Mouse (Mus musculus): ENCODE results near the gene Gm11444. TPM values are rescaled to one million over a fixed set of nuclear protein-coding genes. Genes with fewer than 3 reads are reported as not detected.

Gm11444 gene
- polyA plus RNA-seq, 1 experiment from 2014 or later = not detected

- H3K4me3 ChIP-seq (ENCODE audit: low read length) = no peak overlapping the region
- no peak overlapping the region for H3K4me2 ChIP-seq (ENCODE audit: low read depth, low read length)
- no peak overlapping the region for H3K9ac ChIP-seq (ENCODE audit: low read length)
- ATAC-seq (ENCODE audit: low read depth) = no peak
- 57% methylated on average over 4 of the region's 4 CpGs for WGBS
- peak overlapping the region; percentile 0; the same call in 1 of the 2 replicates for H3K27ac ChIP-seq (ENCODE audit: low read length)
- no peaks in the 10 kb centered on the region for H3K36me3 ChIP-seq (ENCODE audit: control insufficient read depth, insufficient read depth, low read length)
- H3K27me3 ChIP-seq (ENCODE audit: control insufficient read depth, insufficient read depth, low read depth, low read length) = peaks cover 31% of the 10 kb centered on the region
- peaks cover 3% of the 10 kb centered on the region; the same call in 1 of the 2 replicates for H3K4me1 ChIP-seq (replicated peaks; ENCODE audit: control insufficient read depth, insufficient read depth, low read length)
- H3K9me3 ChIP-seq (ENCODE audit: control insufficient read depth, low read length) = no peaks in the 10 kb centered on the region
Measured at GRCm38 (mm10) chr11:85884498-85884897, 34.4 kb upstream of the Gm11444 start.

GRCm38 (mm10) chr11:85876059-85876788 lies 26.1 kb upstream of the Gm11444 start:
- no peak overlapping the region for H3K27ac ChIP-seq (ENCODE audit: low read length)
- no peak overlapping the region for H3K4me3 ChIP-seq (ENCODE audit: low read length)
- H3K4me1 ChIP-seq (replicated peaks; ENCODE audit: control insufficient read depth, insufficient read depth, low read length) = no peaks in the 10 kb centered on the region
- H3K36me3 ChIP-seq (ENCODE audit: control insufficient read depth, insufficient read depth, low read length) = no peaks in the 10 kb centered on the region
- no peak for ATAC-seq (ENCODE audit: low read depth)
- H3K4me2 ChIP-seq (ENCODE audit: low read depth, low read length) = no peak overlapping the region
- H3K27me3 ChIP-seq (ENCODE audit: control insufficient read depth, insufficient read depth, low read depth, low read length) = no peaks in the 10 kb centered on the region
- WGBS = 67% methylated on average over 24 of the region's 24 CpGs
- no peak overlapping the region for H3K9ac ChIP-seq (ENCODE audit: low read length)
- no peaks in the 10 kb centered on the region for H3K9me3 ChIP-seq (ENCODE audit: control insufficient read depth, low read length)

GRCm38 (mm10) chr11:85864363-85864762 lies 14.2 kb upstream of the Gm11444 start:
- H3K27ac ChIP-seq (ENCODE audit: low read length) = no peak overlapping the region
- no peak overlapping the region for H3K4me3 ChIP-seq (ENCODE audit: low read length)
- H3K36me3 ChIP-seq (ENCODE audit: control insufficient read depth, insufficient read depth, low read length) = no peaks in the 10 kb centered on the region
- no peak overlapping the region for H3K9ac ChIP-seq (ENCODE audit: low read length)
- no peaks in the 10 kb centered on the region for H3K9me3 ChIP-seq (ENCODE audit: control insufficient read depth, low read length)
- no peaks in the 10 kb centered on the region for H3K4me1 ChIP-seq (replicated peaks; ENCODE audit: control insufficient read depth, insufficient read depth, low read length)
- H3K4me2 ChIP-seq (ENCODE audit: low read depth, low read length) = no peak overlapping the region
- no peaks in the 10 kb centered on the region for H3K27me3 ChIP-seq (ENCODE audit: control insufficient read depth, insufficient read depth, low read depth, low read length)
- 37% methylated on average over 7 of the region's 7 CpGs for WGBS
- ATAC-seq (ENCODE audit: low read depth) = no peak

- H3K4me3 ChIP-seq (ENCODE audit: low read length) = no peak overlapping the region
- H3K9me3 ChIP-seq (ENCODE audit: control insufficient read depth, low read length) = no peaks in the 10 kb centered on the region
- ATAC-seq (ENCODE audit: low read depth) = no peak
- no peaks in the 10 kb centered on the region for H3K36me3 ChIP-seq (ENCODE audit: control insufficient read depth, insufficient read depth, low read length)
- no peaks in the 10 kb centered on the region for H3K27me3 ChIP-seq (ENCODE audit: control insufficient read depth, insufficient read depth, low read depth, low read length)
- no peak overlapping the region for H3K4me2 ChIP-seq (ENCODE audit: low read depth, low read length)
- no peak overlapping the region for H3K27ac ChIP-seq (ENCODE audit: low read length)
- no peaks in the 10 kb centered on the region for H3K4me1 ChIP-seq (replicated peaks; ENCODE audit: control insufficient read depth, insufficient read depth, low read length)
- 35% methylated on average over 6 of the region's 6 CpGs for WGBS
- no peak overlapping the region for H3K9ac ChIP-seq (ENCODE audit: low read length)
Measured at GRCm38 (mm10) chr11:85857997-85858698, 8.0 kb upstream of the Gm11444 start.

- no peaks in the 10 kb centered on the region for H3K9me3 ChIP-seq (ENCODE audit: control insufficient read depth, low read length)
- H3K4me1 ChIP-seq (replicated peaks; ENCODE audit: control insufficient read depth, insufficient read depth, low read length) = peaks cover 6% of the 10 kb centered on the region
- H3K36me3 ChIP-seq (ENCODE audit: control insufficient read depth, insufficient read depth, low read length) = no peaks in the 10 kb centered on the region
- ATAC-seq (ENCODE audit: low read depth) = no peak
- H3K27me3 ChIP-seq (ENCODE audit: control insufficient read depth, insufficient read depth, low read depth, low read length) = no peaks in the 10 kb centered on the region
- H3K9ac ChIP-seq (ENCODE audit: low read length) = no peak overlapping the region
- H3K27ac ChIP-seq (ENCODE audit: low read length) = no peak overlapping the region
- H3K4me2 ChIP-seq (ENCODE audit: low read depth, low read length) = no peak overlapping the region
- 31% methylated on average over 6 of the region's 6 CpGs for WGBS
- no peak overlapping the region for H3K4me3 ChIP-seq (ENCODE audit: low read length)
Measured at GRCm38 (mm10) chr11:85850758-85851157, 625 bp upstream of the Gm11444 start.

GRCm38 (mm10) chr11:85849037-85849436 lies 1.1 kb downstream of the Gm11444 start:
- WGBS = 1% methylated on average over 21 of the region's 21 CpGs
- Histone ChIP-seq H3K4me2 (ENCODE audit: low read depth, low read length) (peak overlapping the region; percentile 65), H3K27me3 (ENCODE audit: control insufficient read depth, insufficient read depth, low read depth, low read length) (peaks cover 2% of the 10 kb centered on the region; the same call in 1 of the 2 replicates), H3K4me3 (ENCODE audit: low read length) (peak overlapping the region; percentile 39), H3K9me3 (ENCODE audit: control insufficient read depth, low read length) (no peaks in the 10 kb centered on the region), H3K4me1 (replicated peaks; ENCODE audit: control insufficient read depth, insufficient read depth, low read length) (peaks cover 10% of the 10 kb centered on the region), H3K9ac (ENCODE audit: low read length) (peak overlapping the region; percentile 59), H3K36me3 (ENCODE audit: control insufficient read depth, insufficient read depth, low read length) (no peaks in the 10 kb centered on the region), H3K27ac (ENCODE audit: low read length) (peak overlapping the region; percentile 67)
- peak; percentile 5; the same call in 1 of the 2 replicates for ATAC-seq (ENCODE audit: low read depth)

- Histone ChIP-seq H3K4me3 (ENCODE audit: low read length) (no peak overlapping the region), H3K4me2 (ENCODE audit: low read depth, low read length) (no peak overlapping the region), H3K27ac (ENCODE audit: low read length) (peak overlapping the region; percentile 96), H3K4me1 (replicated peaks; ENCODE audit: control insufficient read depth, insufficient read depth, low read length) (peaks cover 20% of the 10 kb centered on the region), H3K36me3 (ENCODE audit: control insufficient read depth, insufficient read depth, low read length) (no peaks in the 10 kb centered on the region), H3K9me3 (ENCODE audit: control insufficient read depth, low read length) (no peaks in the 10 kb centered on the region), H3K27me3 (ENCODE audit: control insufficient read depth, insufficient read depth, low read depth, low read length) (peaks cover 8% of the 10 kb centered on the region; the same call in 1 of the 2 replicates), H3K9ac (ENCODE audit: low read length) (no peak overlapping the region)
- peak; percentile 62 for ATAC-seq (ENCODE audit: low read depth)
- 32% methylated on average over 4 of the region's 4 CpGs for WGBS
Measured at GRCm38 (mm10) chr11:85846509-85846908, 3.6 kb downstream of the Gm11444 start.

- Histone ChIP-seq H3K4me2 (ENCODE audit: low read depth, low read length) (no peak overlapping the region), H3K4me1 (replicated peaks; ENCODE audit: control insufficient read depth, insufficient read depth, low read length) (peaks cover 20% of the 10 kb centered on the region)
Measured at GRCm38 (mm10) chr11:85845921-85846320, 4.2 kb downstream of the Gm11444 start.

GRCm38 (mm10) chr11:85844971-85845370 lies 5.2 kb downstream of the Gm11444 start:
- H3K4me2 ChIP-seq (ENCODE audit: low read depth, low read length) = peak overlapping the region; percentile 91
- H3K27me3 ChIP-seq (ENCODE audit: control insufficient read depth, insufficient read depth, low read depth, low read length) = peaks cover 20% of the 10 kb centered on the region
- no peak for ATAC-seq (ENCODE audit: low read depth)
- WGBS = 30% methylated on average over 5 of the region's 5 CpGs
- H3K4me1 ChIP-seq (replicated peaks; ENCODE audit: control insufficient read depth, insufficient read depth, low read length) = peaks cover 20% of the 10 kb centered on the region
- H3K27ac ChIP-seq (ENCODE audit: low read length) = peak overlapping the region; percentile 96
- H3K36me3 ChIP-seq (ENCODE audit: control insufficient read depth, insufficient read depth, low read length) = no peaks in the 10 kb centered on the region
- H3K4me3 ChIP-seq (ENCODE audit: low read length) = peak overlapping the region; percentile 73
- peak overlapping the region; percentile 93 for H3K9ac ChIP-seq (ENCODE audit: low read length)
- H3K9me3 ChIP-seq (ENCODE audit: control insufficient read depth, low read length) = no peaks in the 10 kb centered on the region

More at GRCm38 (mm10) chr11:85845921-85846320, 4.2 kb downstream of the Gm11444 start:
- Histone ChIP-seq H3K36me3 (ENCODE audit: control insufficient read depth, insufficient read depth, low read length) (no peaks in the 10 kb centered on the region), H3K4me3 (ENCODE audit: low read length) (no peak overlapping the region), H3K9me3 (ENCODE audit: control insufficient read depth, low read length) (no peaks in the 10 kb centered on the region), H3K27ac (ENCODE audit: low read length) (peak overlapping the region; percentile 96), H3K27me3 (ENCODE audit: control insufficient read depth, insufficient read depth, low read depth, low read length) (peaks cover 12% of the 10 kb centered on the region), H3K9ac (ENCODE audit: low read length) (0 out of 2 replicates have a peak overlapping the region, but pooled peaks have one; percentile 21)
- WGBS = 23% methylated on average over 5 of the region's 5 CpGs
- peak; percentile 62 for ATAC-seq (ENCODE audit: low read depth)
